Mouse (Mus musculus) neutrophil, adult 83 days (primary cell): ENCODE measurements around the gene Arl14ep. TPM values are rescaled to one million over a fixed set of nuclear protein-coding genes. Genes with fewer than 3 reads are reported as not detected.

Experiments
- total RNA-seq, 2 experiments: library from RNA; stranded (reverse); gene quantifications; one replicate each; pipeline ENCODE4 v1.2.4; 2023

Arl14ep gene
- total RNA-seq: 10 to 100 TPM; 14.8 to 16.9 TPM

DNA sequence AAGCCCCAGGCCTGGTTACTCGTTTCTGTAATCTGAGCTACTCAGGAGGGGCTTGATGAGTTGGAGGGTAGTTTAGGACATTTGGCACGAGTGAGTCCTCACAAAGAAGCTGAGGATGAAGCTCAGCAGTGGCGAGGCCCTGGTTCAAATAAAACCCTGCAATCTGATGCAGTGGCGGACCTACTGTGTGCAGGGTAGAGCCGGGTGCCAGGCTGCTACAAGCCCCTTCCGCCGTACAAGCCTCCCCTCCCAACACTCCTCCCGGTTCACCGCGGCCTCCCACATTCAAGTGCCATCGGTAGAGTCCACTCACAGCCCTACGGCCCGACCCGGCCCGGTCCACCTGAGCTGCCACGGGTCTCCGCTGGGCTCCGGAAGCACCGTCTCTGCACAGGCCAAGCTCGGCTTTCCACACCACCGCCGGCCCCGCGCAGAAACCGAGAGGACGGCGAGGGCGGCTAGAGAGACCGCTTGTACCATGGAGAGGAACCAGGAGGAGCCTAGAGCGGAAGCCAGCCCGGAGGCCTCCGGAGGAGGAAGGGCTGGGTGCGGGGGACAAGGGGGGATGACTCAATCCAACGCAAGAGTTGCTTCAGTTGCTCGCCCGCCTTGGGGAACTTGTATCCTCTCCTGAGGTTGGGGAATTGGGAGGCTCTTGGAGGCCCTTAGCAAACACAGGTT is at the start of gene Arl14ep:
Arl14ep (minus strand) TSS at position 466 of the 681 bp plus-strand sequence.

Other genes with a start within 250 kb of the Arl14ep start
- gene Fshb, start 85.2 kb upstream of the Arl14ep start, total RNA-seq: not detected